Mouse (Mus musculus) macrophage (primary cell): Measurements from ENCODE around the gene Sos1. TPM values are rescaled to one million over a fixed set of nuclear protein-coding genes. Genes with fewer than 3 reads are reported as not detected.
A peak's percentile ranks its signal among the peaks of the same experiment; 100 is the strongest.
"Not testable (repeated sequence)": the region's sequence is repeated elsewhere in the genome, so short reads cannot be mapped to it uniquely, and the experiment has no call there.

ENCODE experiments used
- H3K27ac ChIP-seq: fragments of 350-480 bp; formaldehyde crosslinking; 2 replicates; pipeline ENCODE4 v1.9.0; 2021
- H3K36me3 ChIP-seq: fragments of 350-480 bp; formaldehyde crosslinking; 2 replicates; pipeline ENCODE4 v1.9.0; 2021; ENCODE audit errors: inconsistent target
- H3K4me3 ChIP-seq: fragments of 350-480 bp; formaldehyde crosslinking; 2 replicates; pipeline ENCODE4 v1.9.0; 2021; ENCODE audit errors: inconsistent target
- H3K79me2 ChIP-seq: fragments of 350-480 bp; formaldehyde crosslinking; 2 replicates; pipeline ENCODE4 v1.9.0; 2021; ENCODE audit errors: inconsistent target
- WGBS: methylation state at CpG from one replicate; pipeline ENCODE4 v1.1.7; 2026; ENCODE audit warnings: inconsistent platforms; ENCODE audit not compliant: missing documents; 5-methylcytosine and 5-hydroxymethylcytosine counted together
- polyA plus RNA-seq: library from polyadenylated mRNA; stranded (reverse); fragments of 250-400 nt; gene quantifications from 3 replicates; pipeline ENCODE4 v1.2.4, GENCODE M21; 2018; ENCODE audit warnings: inconsistent platforms

Gene Sos1
- polyA plus RNA-seq, 1 experiment from 2014 or later: 10.1 TPM

GRCm38 (mm10) chr17:80426171-80426570, 54.1 kb downstream of the Sos1 start:
- H3K4me3 ChIP-seq: no peak overlapping the region
- H3K79me2 ChIP-seq: no peaks in the 10 kb centered on the region
- no peak overlapping the region for H3K27ac ChIP-seq
- WGBS: 98% methylated on average over 7 of the region's 7 CpGs
- H3K36me3 ChIP-seq: peaks cover 11% of the 10 kb centered on the region

- 86% methylated on average over 1 of the region's 1 CpGs for WGBS
- Histone ChIP-seq H3K4me3 (no peak overlapping the region), H3K36me3 (peaks cover 35% of the 10 kb centered on the region), H3K27ac (no peak overlapping the region), H3K79me2 (no peaks in the 10 kb centered on the region)
These were observed 59.3 kb downstream of the Sos1 start for GRCm38 (mm10) chr17:80420998-80421397.

- no peaks in the 10 kb centered on the region for H3K79me2 ChIP-seq
- 75% methylated on average over 10 of the region's 10 CpGs for WGBS
- H3K4me3 ChIP-seq: no peak overlapping the region
- no peak overlapping the region for H3K27ac ChIP-seq
- H3K36me3 ChIP-seq: peaks cover 50% of the 10 kb centered on the region
These were observed 61.6 kb downstream of the Sos1 start for GRCm38 (mm10) chr17:80418572-80419210.

GRCm38 (mm10) chr17:80411182-80411581, 69.1 kb downstream of the Sos1 start:
- no peaks in the 10 kb centered on the region for H3K79me2 ChIP-seq
- no peak overlapping the region for H3K4me3 ChIP-seq
- peaks cover 74% of the 10 kb centered on the region for H3K36me3 ChIP-seq
- WGBS: 78% methylated on average over 1 of the region's 1 CpGs
- H3K27ac ChIP-seq: no peak overlapping the region

GRCm38 (mm10) chr17:80398243-80398642, 82.0 kb downstream of the Sos1 start:
- Histone ChIP-seq H3K4me3 (no peak overlapping the region), H3K36me3 (peaks cover 20% of the 10 kb centered on the region; the same call in 1 of the 2 replicates), H3K79me2 (no peaks in the 10 kb centered on the region), H3K27ac (no peak overlapping the region)
- WGBS: 96% methylated on average over 7 of the region's 7 CpGs

GRCm38 (mm10) chr17:80391423-80392403, 88.5 kb downstream of the Sos1 start:
- WGBS: 25% methylated on average over 15 of the region's 17 CpGs
- 0 out of 2 replicates have a peak overlapping the region, but pooled peaks have one; percentile 7 for H3K27ac ChIP-seq
- H3K79me2 ChIP-seq: no peaks in the 10 kb centered on the region
- peak overlapping the region; percentile 35 for H3K4me3 ChIP-seq
- H3K36me3 ChIP-seq: no peaks in the 10 kb centered on the region

DNA sequence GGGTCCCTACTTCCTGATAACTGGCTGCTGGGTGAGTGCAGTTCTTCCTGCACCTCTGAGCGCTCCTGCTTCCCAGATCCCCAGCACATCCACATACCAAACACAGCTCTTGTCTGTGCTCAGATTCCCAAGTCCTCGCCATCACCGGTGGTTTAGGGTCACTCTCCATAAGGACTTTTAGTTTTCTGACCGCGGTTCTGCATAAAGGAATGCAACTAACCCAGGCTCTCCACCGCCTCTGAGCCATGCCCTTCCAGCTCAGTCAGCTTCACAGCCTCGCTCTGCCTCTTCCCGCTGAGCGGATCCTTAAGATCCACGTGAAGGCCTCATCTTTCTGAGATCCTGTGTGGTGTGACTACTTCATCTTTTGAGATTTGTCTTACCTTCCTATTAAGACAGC, 90.2 kb downstream of the Sos1 start:
- Histone ChIP-seq H3K79me2 (no peaks in the 10 kb centered on the region), H3K4me3 (no peak overlapping the region), H3K36me3 (no peaks in the 10 kb centered on the region), H3K27ac (no peak overlapping the region)
- 94% methylated on average over 10 of the region's 10 CpGs for WGBS

DNA sequence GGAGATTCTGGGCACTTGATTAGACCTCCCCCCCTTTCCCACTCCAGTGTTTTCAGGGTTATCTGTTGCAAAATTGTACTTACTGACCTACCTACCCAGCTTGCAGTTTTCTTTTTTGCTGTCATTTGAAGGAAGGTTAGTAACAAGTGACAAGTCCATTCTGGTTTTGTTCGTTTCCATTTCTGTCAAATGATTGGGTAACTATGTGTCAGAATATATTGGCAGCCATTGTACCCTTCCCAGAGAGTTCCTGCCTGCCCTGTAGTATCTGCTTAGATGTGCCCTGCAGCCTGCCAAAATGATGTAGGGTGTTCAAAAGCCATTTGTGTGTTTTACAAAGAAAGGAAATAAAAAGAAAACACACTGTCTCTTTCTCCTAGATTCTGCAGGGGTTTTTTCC, 94.6 kb downstream of the Sos1 start:
- Histone ChIP-seq H3K27ac (no peak overlapping the region), H3K4me3 (no peak overlapping the region), H3K36me3 (no peaks in the 10 kb centered on the region), H3K79me2 (no peaks in the 10 kb centered on the region)
- 50% methylated on average over 1 of the region's 1 CpGs for WGBS

GRCm38 (mm10) chr17:80378386-80378785, 101.9 kb downstream of the Sos1 start:
- H3K36me3 ChIP-seq, H3K4me3 ChIP-seq, H3K79me2 ChIP-seq, H3K27ac ChIP-seq: not testable (repeated sequence)

DNA sequence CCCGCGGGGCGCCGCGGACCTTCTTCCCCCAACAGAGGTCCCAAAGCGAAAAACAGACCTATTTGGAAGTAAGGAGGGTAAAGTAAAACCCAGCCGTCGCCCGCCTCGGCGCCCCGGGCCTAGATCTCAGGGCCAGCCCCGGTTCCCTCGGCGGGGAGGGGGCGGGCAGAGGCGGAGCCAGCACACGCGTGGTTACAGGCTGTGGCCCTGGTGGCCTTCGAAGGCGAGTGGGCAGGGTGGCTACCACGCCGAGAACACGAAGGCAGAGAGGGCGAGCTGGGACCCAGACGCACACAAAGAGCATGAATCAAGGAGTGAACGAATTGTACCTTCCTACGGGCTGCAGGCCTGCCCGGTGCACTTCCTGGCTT, 106.5 kb downstream of the Sos1 start:
- Histone ChIP-seq H3K36me3 (no peaks in the 10 kb centered on the region), H3K4me3 (no peak overlapping the region), H3K79me2 (no peaks in the 10 kb centered on the region), H3K27ac (no peak overlapping the region)
- 34% methylated on average over 29 of the region's 29 CpGs for WGBS

DNA sequence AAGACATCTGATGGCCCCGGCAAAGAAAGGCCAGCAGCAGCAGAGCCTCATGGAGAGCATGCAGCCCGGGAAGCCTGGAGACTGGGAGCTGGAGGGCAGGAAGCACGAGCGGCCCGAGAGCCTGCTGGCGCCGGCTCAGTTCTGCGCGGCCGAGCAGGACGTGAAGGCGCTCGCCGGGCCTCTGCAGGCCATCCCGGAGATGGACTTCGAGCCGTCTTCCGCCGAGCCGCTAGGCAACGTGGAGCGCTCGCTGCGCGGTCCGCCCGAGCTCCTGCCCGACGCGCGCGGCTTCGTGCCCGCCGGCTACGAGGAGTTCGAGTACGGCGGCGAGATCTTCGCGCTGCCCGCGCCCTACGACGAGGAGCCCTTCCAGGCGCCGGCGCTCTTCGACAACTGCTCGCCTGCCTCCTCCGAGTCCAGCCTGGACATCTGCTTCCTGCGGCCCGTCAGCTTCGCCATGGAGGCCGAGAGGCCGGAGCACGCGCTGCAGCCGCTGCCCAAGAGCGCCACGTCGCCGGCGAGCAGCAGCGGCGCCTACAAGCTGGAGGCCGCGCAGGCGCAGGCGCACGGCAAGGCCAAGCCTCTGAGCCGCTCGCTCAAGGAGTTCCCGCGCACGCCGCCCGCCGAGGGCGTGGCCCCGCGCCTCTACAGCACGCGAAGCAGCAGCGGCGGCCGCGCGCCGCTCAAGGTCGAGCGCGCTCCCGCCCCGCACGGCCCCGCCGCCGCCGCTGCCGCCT, 107.1 kb downstream of the Sos1 start, which contains the start of gene Gm10190:
Gene Gm10190, minus strand, starts transcription at position 553 of the 737 bp plus-strand sequence.
- no peak within 1 kb of the TSS for H3K4me3 ChIP-seq
- H3K27ac ChIP-seq: no peak within 1 kb of the TSS
- H3K79me2 ChIP-seq: no peaks in the 10 kb centered on the region
- H3K36me3 ChIP-seq: no peaks in the 10 kb centered on the region
- 8% methylated on average over 100 of the region's 102 CpGs for WGBS

GRCm38 (mm10) chr17:80368606-80369005, 111.6 kb downstream of the Sos1 start:
- Histone ChIP-seq H3K4me3 (no peak overlapping the region), H3K27ac (no peak overlapping the region), H3K79me2 (no peaks in the 10 kb centered on the region), H3K36me3 (no peaks in the 10 kb centered on the region)
- WGBS: 91% methylated on average over 8 of the region's 9 CpGs

GRCm38 (mm10) chr17:80367276-80367675, 113.0 kb downstream of the Sos1 start:
- Histone ChIP-seq H3K27ac (no peak overlapping the region), H3K4me3 (no peak overlapping the region), H3K36me3 (no peaks in the 10 kb centered on the region), H3K79me2 (no peaks in the 10 kb centered on the region)
- 96% methylated on average over 5 of the region's 5 CpGs for WGBS

DNA sequence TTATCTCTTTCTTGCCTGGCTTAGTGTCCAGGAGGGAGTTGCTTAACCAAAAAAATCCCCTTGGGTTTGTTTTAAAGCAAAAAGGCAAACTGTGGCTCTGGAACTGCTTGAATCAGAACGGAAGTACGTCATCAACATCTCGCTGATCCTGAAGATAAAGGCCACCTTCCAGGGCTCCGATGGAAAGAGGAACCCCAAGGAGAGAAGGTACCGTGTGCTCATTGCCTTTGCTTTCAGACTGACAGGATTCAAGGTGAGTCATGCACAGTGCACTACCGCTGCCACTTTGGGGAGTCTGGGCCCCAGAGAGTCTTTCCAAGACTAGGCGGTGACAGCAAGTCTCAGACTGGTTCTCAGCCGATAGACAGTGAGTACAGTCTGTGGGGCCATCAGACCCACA, 120.0 kb downstream of the Sos1 start:
- Histone ChIP-seq H3K4me3 (no peak overlapping the region), H3K27ac (no peak overlapping the region), H3K79me2 (no peaks in the 10 kb centered on the region), H3K36me3 (no peaks in the 10 kb centered on the region)
- WGBS: 63% methylated on average over 8 of the region's 8 CpGs
